Mouse (Mus musculus): ENCODE results near the gene Slc22a7.

DNA sequence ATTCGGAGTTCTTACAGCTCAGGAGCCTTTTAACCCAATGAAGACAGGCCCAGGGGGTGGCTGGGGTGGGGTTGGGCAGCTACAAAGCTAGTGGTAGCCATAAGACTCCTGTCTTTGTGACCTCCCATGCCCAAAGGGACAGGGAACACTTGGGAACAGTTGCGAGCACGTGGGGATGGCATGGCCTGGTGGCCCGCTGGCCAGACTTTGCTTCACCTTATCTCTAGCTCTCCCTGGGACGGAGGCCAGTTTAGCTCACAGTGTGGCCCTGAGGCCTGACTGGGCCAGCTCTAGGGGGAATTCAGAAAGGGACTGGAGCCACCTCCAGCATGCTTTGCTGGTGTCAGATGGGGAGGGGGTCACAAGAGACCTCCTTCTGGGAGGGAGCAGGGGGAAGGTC lies 24.0 kb upstream of the Slc22a7 start:
- TF ChIP-seq CTCF (IDR thresholded peaks at IDR 0.05; ENCODE audit: low read depth, low read length) (no peak), POLR2A (IDR thresholded peaks at IDR 0.05; ENCODE audit: borderline replicate concordance, low read depth, low read length) (no peak)
